Mouse (Mus musculus): Measurements from ENCODE around the gene Kat7. TPM values are rescaled to one million over a fixed set of nuclear protein-coding genes. Genes with fewer than 3 reads are reported as not detected.

Kat7 gene
- total RNA-seq, 4 experiments from 2014 or later = 19.8 to 28.9 (median 24.2) TPM

DNA sequence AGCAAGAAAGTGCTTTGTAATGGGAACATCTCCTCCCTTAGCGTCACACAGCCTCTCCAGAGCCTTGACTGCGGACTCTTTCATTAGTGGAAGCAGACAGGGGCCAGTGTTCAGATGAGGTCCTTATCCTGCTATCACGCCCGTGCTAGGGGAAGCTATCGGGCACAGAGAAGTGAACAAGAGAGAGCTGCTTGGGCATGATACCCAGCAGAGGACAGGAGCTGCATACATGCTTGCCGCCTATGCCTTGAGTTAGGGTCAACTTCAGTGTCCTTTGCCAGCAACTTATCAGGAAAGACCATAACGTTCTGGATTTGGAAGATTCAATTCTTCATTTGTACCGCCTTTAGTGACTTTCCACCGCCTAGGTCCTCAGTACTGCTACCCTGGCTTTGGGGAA, 23.8 kb upstream of the Kat7 start:
- DNase-seq (ENCODE audit: low spot score in 2 of 2) = no peak

DNA sequence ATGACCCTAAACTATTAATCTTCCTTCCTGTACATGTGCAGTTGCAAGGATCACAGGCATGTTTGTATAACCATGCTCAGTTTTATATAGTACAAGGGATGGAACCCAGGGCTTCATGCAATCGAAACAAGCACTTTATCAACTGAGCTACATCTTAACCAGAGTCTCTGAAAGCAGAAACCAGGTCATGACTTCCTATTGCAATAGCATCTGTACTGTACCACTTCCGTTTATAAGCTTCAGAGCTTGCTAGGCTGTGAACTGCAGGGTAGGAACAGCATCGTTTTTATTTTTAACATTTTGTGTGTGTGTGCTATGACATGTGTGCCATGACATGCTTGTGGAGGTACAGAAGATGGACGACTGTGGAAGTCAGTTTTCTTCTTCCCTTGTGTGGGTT, 23.2 kb upstream of the Kat7 start:
- no peak for DNase-seq (ENCODE audit: low spot score in 2 of 2)

DNA sequence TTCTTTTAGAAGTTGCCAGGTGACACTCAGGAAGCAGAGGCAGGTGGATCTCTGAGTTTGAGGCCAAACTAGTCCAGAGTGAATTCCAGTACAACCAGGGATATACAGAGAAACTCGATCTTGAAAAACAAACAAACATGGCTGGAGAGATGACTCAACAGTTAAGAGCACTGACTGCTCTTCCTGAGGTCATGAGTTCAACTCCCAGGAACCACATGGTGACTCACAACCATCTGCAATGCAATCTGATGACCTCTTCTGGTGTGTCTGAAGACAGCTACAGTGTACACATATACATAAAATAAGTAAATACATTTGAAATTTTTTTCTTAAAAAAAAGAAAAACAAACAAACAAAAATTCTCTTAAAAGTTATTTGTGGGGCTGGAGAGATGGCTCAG, 20.6 kb upstream of the Kat7 start:
- DNase-seq (ENCODE audit: low spot score in 2 of 2) = no peak

DNA sequence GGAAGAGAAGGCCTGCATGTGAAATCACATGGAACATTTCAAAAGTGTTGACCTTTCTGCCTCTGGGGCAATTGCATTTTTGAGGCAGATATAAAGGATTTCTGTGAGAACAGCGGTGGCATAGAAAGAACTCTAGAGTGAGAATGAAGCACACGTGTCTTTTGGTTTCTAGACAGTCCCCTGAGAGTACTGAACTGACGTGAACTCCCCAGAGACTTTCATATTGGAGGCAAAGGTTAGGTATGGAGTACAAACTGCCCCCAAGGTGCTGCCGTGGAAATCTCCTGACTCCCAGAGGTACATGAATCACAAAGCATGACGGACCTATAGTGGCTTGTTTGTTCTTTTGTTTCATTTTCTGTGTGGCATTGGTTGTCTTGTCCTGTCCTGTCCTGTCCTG, 18.6 kb upstream of the Kat7 start:
- no peak for DNase-seq (ENCODE audit: low spot score in 2 of 2)

- no peak for DNase-seq (ENCODE audit: low spot score in 2 of 2)
Measured at GRCm38 (mm10) chr11:95326243-95326642, 16.2 kb upstream of the Kat7 start.

DNA sequence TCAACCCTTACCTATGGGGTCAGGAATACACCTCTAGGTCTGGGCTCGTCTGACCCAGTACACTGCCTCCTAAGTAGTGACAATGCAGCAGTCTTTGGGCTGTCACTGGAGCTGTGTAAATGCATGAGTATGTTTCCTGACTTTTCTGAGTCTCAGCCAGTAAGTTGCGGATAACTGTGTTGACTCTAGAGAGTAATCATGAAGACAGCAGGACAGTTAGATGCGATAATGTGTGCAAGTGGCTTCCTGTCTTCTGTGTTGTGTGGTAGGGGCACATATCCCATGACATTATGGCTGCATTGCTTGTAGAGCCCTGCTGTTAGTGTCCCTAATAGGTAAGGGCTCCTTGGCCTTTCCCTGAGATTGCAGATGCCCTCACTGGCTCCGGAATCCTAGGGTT, 15.8 kb upstream of the Kat7 start:
- DNase-seq (ENCODE audit: low spot score in 2 of 2) = no peak

- no peak for DNase-seq (ENCODE audit: low spot score in 2 of 2)
Measured at GRCm38 (mm10) chr11:95324181-95324580, 14.1 kb upstream of the Kat7 start.

GRCm38 (mm10) chr11:95320010-95320409, 10.0 kb upstream of the Kat7 start:
- no peak for DNase-seq (ENCODE audit: low spot score in 2 of 2)

DNA sequence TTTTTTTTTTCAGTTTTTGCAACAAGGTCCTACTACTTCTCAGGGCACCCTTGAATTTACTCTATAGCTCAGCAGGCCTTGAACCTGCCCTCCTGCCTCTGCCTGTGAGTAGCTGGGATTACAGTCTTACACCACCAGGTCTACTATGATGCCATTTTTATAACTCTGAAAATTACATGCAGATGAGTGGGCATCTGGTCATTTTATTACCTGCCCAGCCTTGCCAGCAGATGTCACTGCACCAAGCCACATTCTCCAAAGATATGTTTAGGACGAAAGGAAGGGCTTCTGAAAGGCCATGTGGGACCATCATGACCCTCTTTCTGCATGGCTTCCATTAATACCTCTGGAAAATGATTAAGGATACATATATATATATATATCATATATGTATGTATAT, 9.5 kb upstream of the Kat7 start:
- no peak for DNase-seq (ENCODE audit: low spot score in 2 of 2)

GRCm38 (mm10) chr11:95318116-95318515, 8.1 kb upstream of the Kat7 start:
- no peak for DNase-seq (ENCODE audit: low spot score in 2 of 2)

- DNase-seq (ENCODE audit: low spot score in 2 of 2) = no peak
Measured at GRCm38 (mm10) chr11:95315215-95315955, 5.3 kb upstream of the Kat7 start.

DNA sequence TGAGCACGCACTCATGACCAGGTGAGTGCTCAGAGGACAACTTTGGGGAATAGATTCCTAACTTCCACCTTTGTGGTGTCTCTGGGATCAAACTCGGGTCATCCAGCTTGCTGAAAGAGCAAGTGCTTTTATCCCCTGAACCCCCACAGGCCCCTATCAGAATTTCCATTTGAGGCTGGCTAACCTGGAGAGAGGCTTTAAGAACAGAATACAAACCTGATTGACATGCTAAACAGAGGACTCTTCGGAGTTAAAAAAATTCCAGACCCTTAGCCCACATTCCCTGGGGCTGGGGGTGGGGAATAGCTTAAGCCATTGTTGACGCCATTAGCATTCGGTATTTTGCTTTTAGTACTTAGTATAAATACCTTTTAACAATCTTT, 1.4 kb upstream of the Kat7 start:
- DNase-seq (ENCODE audit: low spot score in 2 of 2) = no peak

GRCm38 (mm10) chr11:95310648-95311424, 790 bp upstream of the Kat7 start:
- no peak for DNase-seq (ENCODE audit: low spot score in 2 of 2)

- DNase-seq (ENCODE audit: low spot score in 2 of 2) = peak; percentile 96 to 97
Measured at GRCm38 (mm10) chr11:95309510-95310006, 488 bp downstream of the Kat7 start.

- no peak for DNase-seq (ENCODE audit: low spot score in 2 of 2)
Measured at GRCm38 (mm10) chr11:95307526-95307925, 2.5 kb downstream of the Kat7 start.

GRCm38 (mm10) chr11:95305600-95305999, 4.4 kb downstream of the Kat7 start:
- no peak for DNase-seq (ENCODE audit: low spot score in 2 of 2)

DNA sequence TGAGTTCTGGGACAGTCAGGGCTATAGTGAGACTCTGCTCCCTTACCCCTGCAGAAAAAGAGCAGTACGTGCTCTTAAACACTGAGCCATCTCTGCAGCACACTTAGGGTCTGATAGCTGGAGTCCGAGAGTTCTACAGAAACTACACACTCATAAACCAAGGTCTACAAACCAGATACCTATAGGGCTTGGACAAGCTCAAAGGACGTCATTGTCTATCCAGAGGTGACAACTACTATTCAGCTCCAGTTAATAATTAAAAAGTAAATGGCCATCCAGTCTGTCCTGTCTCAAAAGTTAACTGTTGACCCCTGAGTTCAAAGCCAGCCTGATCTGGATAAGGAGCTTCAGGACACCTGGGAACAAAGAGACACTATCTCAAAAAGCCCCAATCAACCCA, 8.3 kb downstream of the Kat7 start:
- no peak for DNase-seq (ENCODE audit: low spot score in 2 of 2)

DNA sequence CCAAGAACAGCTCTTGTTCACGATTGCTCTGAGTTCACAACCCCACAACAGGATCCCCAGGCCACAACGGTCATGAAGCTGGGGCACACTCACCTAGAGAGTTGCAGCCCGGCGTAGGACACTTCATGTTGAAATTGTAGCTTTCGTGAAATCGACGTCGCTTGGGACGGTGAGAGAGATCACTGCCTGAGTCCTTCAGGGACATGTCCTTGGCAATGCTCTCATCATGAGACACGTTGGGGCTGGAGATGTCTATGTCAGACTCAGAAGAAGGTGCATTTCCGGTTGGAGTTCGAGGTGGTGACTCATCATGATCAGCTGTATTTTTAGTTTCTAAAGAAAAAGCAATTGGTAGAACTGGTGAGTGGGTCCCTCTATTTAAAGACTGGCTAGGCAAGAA, 10.2 kb downstream of the Kat7 start:
- DNase-seq (ENCODE audit: low spot score in 2 of 2) = no peak

- no peak for DNase-seq (ENCODE audit: low spot score in 2 of 2)
Measured at GRCm38 (mm10) chr11:95298146-95298545, 11.9 kb downstream of the Kat7 start.

DNA sequence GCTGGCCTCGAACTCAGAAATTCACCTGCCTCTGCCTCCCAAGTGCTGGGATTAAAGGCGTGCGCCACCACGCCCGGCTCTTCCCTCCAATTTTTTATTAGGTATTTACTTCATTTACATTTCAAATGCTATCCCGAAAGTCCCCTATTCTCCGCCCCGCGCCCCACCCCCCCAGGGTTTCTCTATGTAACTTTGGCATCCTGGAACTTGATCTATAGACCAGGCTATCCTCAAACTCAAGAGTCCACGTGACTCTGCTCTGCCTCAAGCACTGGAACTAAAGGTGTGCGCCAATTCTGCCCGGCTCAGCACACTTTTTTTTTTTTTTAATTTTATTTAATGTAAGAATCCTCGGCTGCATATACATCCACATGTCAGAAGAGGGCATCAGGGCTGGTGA, 14.3 kb downstream of the Kat7 start:
- DNase-seq (ENCODE audit: low spot score in 2 of 2) = no peak

DNA sequence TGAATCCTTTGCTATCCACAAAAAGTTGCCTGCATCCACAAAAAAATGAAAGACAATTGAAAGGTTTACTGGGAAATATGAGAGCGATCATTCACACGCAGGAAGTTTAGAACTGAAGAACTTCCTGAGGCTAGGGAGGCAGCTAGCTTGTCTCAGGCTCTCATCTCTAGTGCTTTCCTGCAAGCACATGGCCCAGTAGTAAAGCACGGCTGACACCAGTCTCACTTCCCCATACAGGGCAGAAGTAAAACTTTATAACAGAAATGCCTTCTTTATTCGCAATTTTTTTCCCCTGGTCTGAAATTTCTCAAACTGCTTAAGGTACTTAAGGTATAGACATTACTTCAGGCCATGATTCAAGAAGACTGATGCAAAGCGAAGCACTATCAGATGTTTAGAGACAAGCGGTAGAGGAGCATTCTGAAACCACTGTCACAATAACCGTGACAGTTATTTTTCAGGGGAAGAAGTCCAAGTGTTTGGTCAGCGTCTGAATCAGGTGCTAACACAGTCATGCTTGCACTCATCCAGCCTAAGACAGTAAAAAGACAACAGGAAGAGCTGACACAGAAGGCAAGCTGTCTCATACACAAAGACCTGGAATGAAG, 16.9 kb downstream of the Kat7 start:
- no peak for DNase-seq (ENCODE audit: low spot score in 2 of 2)

GRCm38 (mm10) chr11:95291998-95292397, 18.0 kb downstream of the Kat7 start:
- no peak for DNase-seq (ENCODE audit: low spot score in 2 of 2)

Measured in gastrocnemius, adult 8-10 months (tissue).